Mouse (Mus musculus): ENCODE measurements around the gene Gfra1.

DNA sequence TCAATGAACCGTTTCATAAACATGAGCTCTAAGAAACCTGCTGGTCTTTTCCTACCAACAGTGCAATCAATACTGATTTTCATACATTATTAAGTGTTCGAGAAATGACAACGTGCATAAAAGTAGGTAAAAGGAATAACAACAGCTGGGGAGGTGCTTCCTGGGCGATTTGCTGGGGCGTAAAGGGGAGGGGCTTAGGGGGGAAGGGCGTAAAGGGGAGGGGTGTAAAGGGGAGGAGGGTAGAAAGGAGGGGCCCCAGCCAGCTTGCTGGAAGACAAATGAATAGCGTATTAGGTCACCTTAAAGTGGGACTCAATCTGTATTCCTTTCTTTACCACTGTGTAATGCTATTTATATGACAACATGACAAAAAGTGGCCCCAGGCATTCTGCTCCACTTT lies 13.9 kb downstream of the Gfra1 start:
- TF ChIP-seq ZC3H11A (IDR thresholded peaks at IDR 0.05; ENCODE audit: borderline replicate concordance, low read depth, low read length): no peak
- no peak for TF ChIP-seq ZNF384 (IDR thresholded peaks at IDR 0.05; ENCODE audit: low read depth, low read length)
